Mouse (Mus musculus) myocyte (in vitro differentiated cells): ENCODE results near the gene Chrd.

Experiments
- POLR2A ChIP-seq: IDR thresholded peaks from one replicate; pipeline ENCODE4 v1.6.1; 2011; ENCODE audit warnings: low read depth, mild to moderate bottlenecking, control low read depth, moderate library complexity; ENCODE audit not compliant: insufficient read length
- SRF ChIP-seq: IDR thresholded peaks from one replicate; pipeline ENCODE4 v1.6.1; 2011; ENCODE audit warnings: low read depth; ENCODE audit not compliant: control insufficient read depth, insufficient read length

- TF ChIP-seq SRF (no peak), POLR2A (no peak)
Measured at GRCm38 (mm10) chr16:20765244-20765643, 32.3 kb downstream of the Chrd start.
